Mouse (Mus musculus): Measurements from ENCODE around the gene Spop.

DNA sequence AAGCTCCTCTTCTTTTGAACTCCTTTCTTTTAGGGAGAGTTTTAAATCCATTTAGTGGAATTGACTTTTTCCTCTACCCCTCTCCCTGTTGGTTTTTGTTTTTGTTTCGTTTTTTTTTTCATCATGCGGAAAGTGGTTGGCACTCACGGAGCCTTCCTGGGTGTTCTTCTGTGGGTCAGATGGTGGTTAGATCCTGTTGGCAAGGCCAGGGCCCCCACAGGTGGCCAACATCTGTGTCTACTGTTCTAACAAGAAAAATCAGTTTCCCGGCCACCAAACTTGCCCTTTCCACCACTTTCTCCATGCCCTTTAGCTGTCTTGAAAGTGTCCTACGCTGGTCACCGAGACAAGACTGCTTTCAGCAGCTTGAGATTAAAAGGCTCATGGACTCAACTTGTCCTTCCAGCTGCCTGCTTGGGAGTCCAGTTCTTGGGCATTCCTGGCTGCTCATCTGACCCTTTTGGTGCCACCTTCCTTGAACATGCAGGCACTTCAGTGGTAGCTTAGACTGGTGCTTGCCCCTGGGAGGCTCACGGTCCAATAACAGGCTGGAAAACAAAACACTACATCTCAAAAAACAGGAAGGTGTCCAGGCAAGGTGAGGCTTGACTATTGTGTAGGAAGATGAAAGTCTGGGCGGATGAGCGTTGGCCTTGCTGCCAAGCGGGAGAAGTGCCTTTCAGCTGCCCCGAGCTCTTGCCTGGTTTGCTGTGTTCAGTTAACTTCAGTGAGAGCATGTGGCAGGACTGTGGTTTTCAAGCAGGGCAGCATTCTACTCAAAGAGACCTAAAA is 21.0 kb upstream of the Spop start:
- no peak for TF ChIP-seq CTCF (IDR thresholded peaks at IDR 0.05)
- no peak for TF ChIP-seq EP300 (IDR thresholded peaks at IDR 0.05)

Data from lung, postnatal 0 days (tissue).